Mouse (Mus musculus) neural tube, embryonic 11.5 days (tissue): ENCODE results near the gene Pes1. TPM values are rescaled to one million over a fixed set of nuclear protein-coding genes. Genes with fewer than 3 reads are reported as not detected.
"Not testable (repeated sequence)": the region's sequence is repeated elsewhere in the genome, so short reads cannot be mapped to it uniquely, and the experiment has no call there.

ENCODE experiments used
- ATAC-seq: fragments of 200-750 bp; cut with Nextera tagmentation; 2 replicates; pipeline ENCODE4 v1.8.0; 2017; ENCODE audit warnings: moderate number of reproducible peaks, mild to moderate bottlenecking, moderate TSS enrichment, moderate library complexity; ENCODE audit not compliant: insufficient read depth, low FRiP score, low TSS enrichment
- DNase-seq: peaks from one replicate; pipeline ENCODE4 v3.0.0-alpha.2; 2015; ENCODE audit warnings: low spot score
- H3K27ac ChIP-seq: fragments of 300-500 bp; sonication (generic); 2 replicates; pipeline ENCODE4 v1.5.1; 2014; ENCODE audit warnings: low read depth, mild to moderate bottlenecking, low read length
- H3K27me3 ChIP-seq: fragments of 300-500 bp; sonication (generic); 2 replicates; pipeline ENCODE4 v1.6.1; 2014; ENCODE audit warnings: mild to moderate bottlenecking, low read length, mixed read lengths; ENCODE audit not compliant: control insufficient read depth, insufficient read depth
- H3K36me3 ChIP-seq: fragments of 300-500 bp; sonication (generic); 2 replicates; pipeline ENCODE4 v1.6.1; 2014; ENCODE audit warnings: mild to moderate bottlenecking, low read length, moderate library complexity, mixed read lengths; ENCODE audit not compliant: control insufficient read depth, insufficient read depth
- H3K4me1 ChIP-seq: fragments of 300-500 bp; sonication (generic); 2 replicates; pipeline ENCODE4 v1.6.1; 2014; ENCODE audit warnings: low read length, mixed read lengths; ENCODE audit not compliant: control insufficient read depth, insufficient read depth
- H3K4me2 ChIP-seq: fragments of 300-500 bp; sonication (generic); 2 replicates; pipeline ENCODE4 v1.6.1; 2014; ENCODE audit warnings: low read depth, mild to moderate bottlenecking, moderate library complexity
- H3K4me3 ChIP-seq: fragments of 300-500 bp; sonication (generic); 2 replicates; pipeline ENCODE4 v1.5.1; 2014; ENCODE audit warnings: low read depth, low read length
- H3K9ac ChIP-seq: fragments of 300-500 bp; sonication (generic); 2 replicates; pipeline ENCODE4 v1.6.1; 2014; ENCODE audit warnings: mild to moderate bottlenecking, low read length
- H3K9me3 ChIP-seq: fragments of 300-500 bp; sonication (generic); 2 replicates; pipeline ENCODE4 v1.6.1; 2016; ENCODE audit warnings: low read length; ENCODE audit not compliant: control insufficient read depth
- WGBS: fragments of 180-500 bp; shearing (Covaris S2); extraction: QIAGEN DNeasy Blood & Tissue Kit; methylation state at CpG from one replicate; pipeline ENCODE4 v1.1.7; 2014; 5-methylcytosine and 5-hydroxymethylcytosine counted together
- polyA plus RNA-seq: library from polyadenylated mRNA; unstranded; fragments of >200 nt; fragmentation: Nextera tagmentation; extraction: Ambion mirVana; gene quantifications from 2 replicates; pipeline ENCODE4 v1.2.1, GENCODE M21; 2014

Gene Pes1
- polyA plus RNA-seq, 1 experiment from 2014 or later = 75.2 TPM

DNA sequence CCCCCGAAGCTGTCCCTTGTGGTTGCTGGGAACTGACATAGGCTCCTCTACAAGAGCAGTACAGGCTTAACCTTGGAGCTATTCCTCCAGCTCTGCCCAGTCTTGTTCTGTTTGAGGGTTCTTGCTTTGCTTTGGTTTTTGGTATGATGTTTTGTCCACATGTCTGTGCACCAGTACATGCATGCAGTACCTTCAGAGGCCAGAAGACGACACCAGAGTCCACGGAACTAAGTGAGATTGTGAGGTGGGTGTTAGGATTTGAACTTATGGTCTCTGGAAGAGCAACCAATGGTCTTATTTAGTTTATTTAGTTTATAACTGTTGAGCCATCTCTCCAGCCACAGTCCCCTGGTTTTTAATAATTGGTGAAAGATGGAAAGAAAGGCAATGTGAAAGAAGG lies 42.7 kb downstream of the Pes1 start:
- no peaks in the 10 kb centered on the region for H3K4me1 ChIP-seq
- H3K36me3 ChIP-seq = no peaks in the 10 kb centered on the region
- no peak overlapping the region for H3K4me2 ChIP-seq
- no peaks in the 10 kb centered on the region for H3K27me3 ChIP-seq
- 81% methylated on average over 3 of the region's 3 CpGs for WGBS
- no peak overlapping the region for H3K4me3 ChIP-seq
- H3K27ac ChIP-seq = no peak overlapping the region
- DNase-seq = no peak
- no peak for ATAC-seq
- no peak overlapping the region for H3K9ac ChIP-seq
- no peaks in the 10 kb centered on the region for H3K9me3 ChIP-seq

GRCm38 (mm10) chr11:4012616-4013015 lies 48.8 kb downstream of the Pes1 start:
- H3K4me3 ChIP-seq = no peak overlapping the region
- no peaks in the 10 kb centered on the region for H3K9me3 ChIP-seq
- no peaks in the 10 kb centered on the region for H3K4me1 ChIP-seq
- no peak overlapping the region for H3K9ac ChIP-seq
- H3K4me2 ChIP-seq = no peak overlapping the region
- H3K36me3 ChIP-seq = no peaks in the 10 kb centered on the region
- WGBS = 81% methylated on average over 1 of the region's 1 CpGs
- no peak for ATAC-seq
- H3K27me3 ChIP-seq = no peaks in the 10 kb centered on the region
- no peak for DNase-seq
- no peak overlapping the region for H3K27ac ChIP-seq

DNA sequence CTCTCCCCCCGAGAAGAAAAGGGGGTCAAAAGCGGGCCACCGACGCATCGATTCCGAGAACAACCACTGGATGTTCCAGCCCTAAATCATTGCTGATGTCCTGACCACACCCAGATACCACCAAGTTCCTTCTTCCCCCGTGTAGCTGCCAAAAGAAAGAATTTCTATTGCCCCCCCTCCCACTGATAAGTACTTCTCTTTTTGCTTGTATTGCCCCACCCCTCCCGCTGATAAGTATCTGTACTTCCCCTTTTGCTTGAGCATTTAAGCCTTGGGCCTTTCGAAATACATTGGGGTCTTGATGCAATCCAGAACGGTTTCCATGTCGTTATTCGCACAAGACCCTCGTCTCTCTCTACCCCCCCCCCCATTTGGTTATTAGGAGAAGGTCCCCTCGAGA lies 52.0 kb downstream of the Pes1 start:
- not testable (repeated sequence) for H3K4me2 ChIP-seq, H3K4me1 ChIP-seq, H3K27me3 ChIP-seq, H3K9ac ChIP-seq, H3K36me3 ChIP-seq, ATAC-seq, H3K4me3 ChIP-seq, DNase-seq, H3K27ac ChIP-seq, H3K9me3 ChIP-seq
- WGBS = 90% methylated on average over 14 of the region's 14 CpGs

GRCm38 (mm10) chr11:4022111-4022510 lies 58.3 kb downstream of the Pes1 start:
- 94% methylated on average over 13 of the region's 13 CpGs for WGBS
- not testable (repeated sequence) for H3K36me3 ChIP-seq, H3K9me3 ChIP-seq, DNase-seq, H3K27me3 ChIP-seq, H3K4me2 ChIP-seq, H3K9ac ChIP-seq, ATAC-seq, H3K4me1 ChIP-seq, H3K4me3 ChIP-seq, H3K27ac ChIP-seq

GRCm38 (mm10) chr11:4023321-4023720 lies 59.5 kb downstream of the Pes1 start:
- Histone ChIP-seq H3K36me3 (no peaks in the 10 kb centered on the region), H3K4me3 (no peak overlapping the region), H3K9ac (no peak overlapping the region), H3K4me2 (no peak overlapping the region), H3K27ac (no peak overlapping the region), H3K27me3 (no peaks in the 10 kb centered on the region), H3K9me3 (no peaks in the 10 kb centered on the region), H3K4me1 (no peaks in the 10 kb centered on the region)
- no peak for ATAC-seq
- WGBS = 75% methylated on average over 2 of the region's 2 CpGs
- no peak for DNase-seq

DNA sequence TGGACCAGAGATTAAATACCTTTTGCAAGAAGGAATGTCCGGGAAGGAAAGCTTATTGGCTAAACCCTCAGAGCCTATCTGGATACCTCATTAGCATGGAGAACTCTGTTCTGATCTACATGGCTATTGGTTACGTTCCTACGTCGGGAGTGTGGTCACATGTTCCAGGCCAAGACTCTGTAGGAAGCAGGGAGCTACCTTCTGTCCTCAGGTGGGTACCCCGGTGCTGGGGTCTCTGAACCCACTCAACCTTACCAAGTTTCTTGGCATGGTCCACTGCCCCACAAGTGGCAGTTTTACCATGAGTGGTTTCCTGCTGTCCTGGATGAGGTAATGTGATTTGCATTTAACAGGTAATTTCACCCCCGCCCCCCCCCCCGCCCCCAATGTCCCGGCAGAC lies 63.3 kb downstream of the Pes1 start:
- no peak overlapping the region for H3K27ac ChIP-seq
- no peak overlapping the region for H3K4me2 ChIP-seq
- DNase-seq (no peak), ATAC-seq (no peak)
- no peak overlapping the region for H3K9ac ChIP-seq
- no peaks in the 10 kb centered on the region for H3K27me3 ChIP-seq
- no peak overlapping the region for H3K4me3 ChIP-seq
- 82% methylated on average over 8 of the region's 8 CpGs for WGBS
- no peaks in the 10 kb centered on the region for H3K36me3 ChIP-seq
- no peaks in the 10 kb centered on the region for H3K9me3 ChIP-seq
- H3K4me1 ChIP-seq = no peaks in the 10 kb centered on the region

DNA sequence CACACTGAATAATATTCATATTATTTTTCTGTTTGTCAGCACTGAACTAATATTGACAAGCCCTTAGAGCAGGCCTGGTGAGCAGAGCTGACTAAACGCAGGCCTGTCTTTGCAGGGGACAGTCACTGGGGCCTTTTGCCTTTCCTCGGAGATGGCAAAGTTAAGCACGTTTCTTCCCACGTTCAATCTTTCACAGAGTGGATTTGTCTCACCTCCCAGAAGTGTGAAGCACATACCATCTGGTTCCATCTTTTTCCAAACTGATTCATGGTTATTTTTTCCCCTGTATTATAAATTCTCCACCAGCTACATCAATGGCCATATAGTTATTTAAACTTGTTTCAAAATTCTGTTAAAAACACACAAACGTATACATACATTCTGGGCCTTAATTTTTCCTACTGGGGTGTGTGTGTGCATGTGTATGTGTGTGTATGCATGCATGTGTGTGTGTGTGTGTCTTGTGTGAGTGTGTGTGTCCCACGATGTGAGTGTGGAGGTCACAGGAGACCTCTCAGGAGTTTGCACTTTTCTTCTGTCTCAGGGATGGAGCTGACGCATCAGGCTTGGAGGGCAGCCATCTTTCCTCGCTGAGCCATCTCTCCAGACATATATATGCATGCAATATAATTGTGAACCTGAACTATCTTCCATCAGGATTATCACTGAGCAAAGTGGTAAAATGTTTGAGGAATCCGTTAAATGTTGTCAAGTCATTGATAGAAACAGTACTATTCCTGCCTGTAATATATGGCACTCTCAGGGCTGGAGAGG lies 64.0 kb downstream of the Pes1 start:
- no peaks in the 10 kb centered on the region for H3K4me1 ChIP-seq
- no peaks in the 10 kb centered on the region for H3K27me3 ChIP-seq
- WGBS = 78% methylated on average over 9 of the region's 9 CpGs
- no peaks in the 10 kb centered on the region for H3K9me3 ChIP-seq
- ATAC-seq (no peak), DNase-seq (no peak)
- no peak overlapping the region for H3K4me2 ChIP-seq
- no peak overlapping the region for H3K27ac ChIP-seq
- no peaks in the 10 kb centered on the region for H3K36me3 ChIP-seq
- H3K9ac ChIP-seq = no peak overlapping the region
- H3K4me3 ChIP-seq = no peak overlapping the region

- ATAC-seq = no peak
- no peaks in the 10 kb centered on the region for H3K4me1 ChIP-seq
- H3K9me3 ChIP-seq = no peaks in the 10 kb centered on the region
- DNase-seq = no peak
- no peak overlapping the region for H3K9ac ChIP-seq
- no peak overlapping the region for H3K27ac ChIP-seq
- 76% methylated on average over 4 of the region's 4 CpGs for WGBS
- no peaks in the 10 kb centered on the region for H3K36me3 ChIP-seq
- H3K4me2 ChIP-seq = no peak overlapping the region
- no peaks in the 10 kb centered on the region for H3K27me3 ChIP-seq
- H3K4me3 ChIP-seq = no peak overlapping the region
Measured at GRCm38 (mm10) chr11:4029343-4029742, 65.6 kb downstream of the Pes1 start.
